Mouse (Mus musculus) kidney, postnatal 36 days (tissue): ENCODE measurements around the gene Fnbp1l.

Experiments used
- DNase-seq, 2 experiments: peaks; one replicate each; pipeline ENCODE4 v3.0.0; 2021 to 2022; ENCODE audit warnings: mixed read lengths in 2 of 2

The Fnbp1l gene

GRCm38 (mm10) chr3:122603229-122603628 lies 16.3 kb downstream of the Fnbp1l start:
- DNase-seq = peak; percentile 39 to 43

GRCm38 (mm10) chr3:122602370-122602769 lies 17.1 kb downstream of the Fnbp1l start:
- peak; percentile 19 to 29 for DNase-seq

DNA sequence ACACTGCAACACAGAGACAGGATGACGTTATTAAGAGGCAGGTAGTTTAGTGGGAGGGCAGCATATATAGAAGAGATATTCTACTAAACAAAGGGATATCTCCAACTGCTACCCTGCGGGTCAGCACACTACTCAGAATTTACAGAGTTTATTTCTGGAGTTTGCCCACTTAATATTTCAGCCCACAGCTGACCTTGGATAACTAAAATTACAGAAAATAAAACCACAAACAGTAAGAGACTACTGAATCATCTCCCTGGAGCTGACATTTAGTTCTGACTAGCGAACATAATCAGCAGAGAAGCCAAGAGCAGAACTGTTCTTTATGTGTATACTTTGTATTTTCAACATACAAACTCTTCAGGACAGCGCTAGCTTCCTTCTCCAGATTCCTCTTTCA lies 20.2 kb downstream of the Fnbp1l start:
- no peak for DNase-seq

DNA sequence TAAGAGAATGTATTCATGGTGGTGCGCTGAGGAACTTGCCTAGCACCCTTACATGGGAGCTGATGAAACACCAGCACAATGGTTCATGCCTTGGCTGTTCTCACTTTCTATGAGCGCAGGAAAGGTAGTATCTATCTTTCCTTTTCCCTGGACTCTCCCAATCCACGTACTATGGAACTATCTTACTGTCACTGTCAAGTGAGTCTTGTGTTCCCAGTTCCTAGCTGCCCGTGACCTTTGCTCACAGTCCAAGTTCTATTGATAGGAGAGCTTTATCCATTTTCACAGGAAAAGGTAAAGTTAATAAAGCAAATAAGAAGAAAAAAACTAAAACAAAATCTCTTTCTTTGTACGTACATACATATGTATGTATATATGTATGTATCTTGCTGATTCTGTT lies 28.7 kb downstream of the Fnbp1l start:
- no peak for DNase-seq

DNA sequence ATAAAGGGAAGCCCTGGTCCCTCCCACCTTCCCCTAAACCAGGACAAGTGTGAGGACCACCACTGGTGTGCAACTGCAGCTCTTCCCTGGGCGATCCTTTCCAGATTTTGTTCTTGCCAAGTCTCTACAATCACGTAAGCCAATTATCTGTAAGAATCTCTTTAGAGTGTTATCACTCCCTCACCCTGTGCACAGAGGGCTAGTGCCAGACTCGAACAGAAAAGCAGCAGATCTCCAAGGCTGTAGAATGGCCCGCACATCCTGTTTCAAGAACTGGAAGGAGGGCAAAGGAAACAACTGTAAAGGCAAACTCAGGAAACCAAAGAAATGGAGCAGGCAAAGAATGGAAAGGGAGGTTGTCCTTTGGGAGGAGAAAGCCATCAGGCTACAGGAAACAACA lies 29.2 kb downstream of the Fnbp1l start:
- no peak for DNase-seq

- DNase-seq = peak in 1 of 2 experiments; percentile 55
Observed at GRCm38 (mm10) chr3:122586918-122587641, 32.4 kb downstream of the Fnbp1l start.

DNA sequence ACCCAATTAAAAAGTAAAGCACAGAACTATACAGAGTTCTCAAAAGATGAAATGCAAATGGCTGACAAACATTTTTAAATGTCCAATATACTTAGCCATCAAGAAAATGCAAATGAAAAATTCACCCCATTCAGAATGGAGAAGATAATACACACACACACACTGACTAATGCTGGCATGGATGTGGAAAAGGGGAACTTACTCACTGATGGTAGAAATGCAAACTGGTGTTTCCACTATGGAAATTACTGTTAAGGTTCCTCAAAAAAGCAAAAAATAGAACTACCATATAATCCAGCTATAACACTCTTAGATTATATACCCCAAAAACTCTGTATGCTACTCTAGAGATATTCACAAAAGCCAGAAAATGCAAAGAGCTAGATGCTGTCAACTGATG lies 42.2 kb downstream of the Fnbp1l start:
- DNase-seq = no peak

- no peak for DNase-seq
Observed at GRCm38 (mm10) chr3:122574921-122575320, 44.6 kb downstream of the Fnbp1l start.

DNA sequence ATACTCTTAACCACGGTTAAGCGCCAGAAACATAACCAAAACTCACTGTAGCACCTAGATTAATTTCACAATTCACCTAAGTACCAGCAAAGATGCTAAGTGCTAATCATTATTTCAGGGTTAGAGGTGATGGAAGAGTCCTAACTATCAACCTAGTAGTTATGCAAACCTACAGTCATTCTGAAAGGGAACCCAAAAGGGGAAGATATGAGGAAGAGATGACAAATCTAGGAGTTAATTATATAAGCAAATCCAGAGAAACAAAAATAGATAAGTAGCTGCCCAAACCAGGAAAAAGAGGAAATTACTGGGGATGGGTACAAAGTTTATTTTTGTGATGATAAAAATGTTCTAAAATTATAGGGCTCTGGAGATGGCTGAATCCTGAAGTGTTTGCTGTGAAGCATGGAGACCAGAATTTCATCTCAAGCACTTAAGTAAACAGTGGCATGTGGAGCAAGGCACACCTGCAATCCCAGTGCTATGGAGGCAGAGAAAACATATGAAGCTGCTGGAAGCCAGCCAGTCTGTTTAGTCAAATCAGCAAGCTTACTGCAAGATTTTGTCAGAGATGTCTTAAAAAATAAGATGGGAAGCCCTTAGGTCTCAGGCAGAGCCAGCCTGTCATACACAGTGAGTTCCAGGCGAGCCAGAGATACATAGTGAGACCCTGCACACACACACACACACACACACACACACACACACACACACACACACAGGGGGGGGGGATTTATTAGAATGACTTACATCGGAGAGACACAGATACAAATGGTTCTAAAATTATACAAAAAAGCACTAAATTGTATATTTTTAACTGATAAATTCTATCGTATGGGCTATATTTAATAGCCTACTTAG lies 45.9 kb downstream of the Fnbp1l start:
- DNase-seq = no peak

GRCm38 (mm10) chr3:122566549-122566948 lies 53.0 kb downstream of the Fnbp1l start:
- no peak for DNase-seq

- DNase-seq = no peak
Observed at GRCm38 (mm10) chr3:122566112-122566511, 53.4 kb downstream of the Fnbp1l start.

- DNase-seq = peak; percentile 29 to 35
Observed at GRCm38 (mm10) chr3:122565285-122565684, 54.2 kb downstream of the Fnbp1l start.

GRCm38 (mm10) chr3:122557766-122558165 lies 61.7 kb downstream of the Fnbp1l start:
- no peak for DNase-seq

DNA sequence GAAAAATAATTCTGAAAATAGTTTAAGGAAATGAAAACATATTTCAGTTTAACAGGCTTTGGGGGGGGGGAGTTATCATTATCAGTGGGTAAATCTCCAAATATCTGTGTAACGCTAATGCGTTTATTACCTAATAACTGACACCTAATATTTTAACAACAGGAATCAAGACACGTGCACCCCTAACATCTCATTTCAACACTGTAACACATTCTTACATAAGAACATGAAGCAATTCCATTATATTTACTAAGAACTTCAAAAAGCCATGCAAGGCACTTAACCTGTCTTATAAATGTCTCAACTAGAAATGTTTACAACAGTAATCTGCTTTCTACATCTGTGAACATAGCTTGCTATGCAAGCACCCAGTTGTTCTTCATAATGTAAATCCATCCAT lies 68.3 kb downstream of the Fnbp1l start:
- DNase-seq = no peak

DNA sequence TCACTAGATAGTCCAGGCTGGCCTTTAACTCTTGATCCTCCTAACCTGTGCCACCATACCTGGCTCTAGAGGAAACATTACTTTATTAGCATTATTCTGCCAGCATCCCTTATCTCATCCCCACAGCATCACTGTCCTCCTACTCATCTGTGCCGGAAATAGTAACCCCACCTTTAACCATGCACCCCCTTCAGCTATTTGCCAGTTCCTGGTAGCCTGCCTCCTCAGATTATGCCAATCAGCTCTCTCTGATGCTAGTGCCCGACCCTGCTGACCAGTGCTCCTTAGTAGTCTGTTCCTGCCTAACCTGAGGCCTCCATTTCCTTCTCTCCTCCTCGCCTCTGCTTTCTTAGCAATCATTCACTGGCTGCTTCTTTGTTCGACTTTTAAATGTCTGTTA lies 72.0 kb downstream of the Fnbp1l start:
- DNase-seq = no peak

- DNase-seq = peak; percentile 25 to 32
Observed at GRCm38 (mm10) chr3:122545346-122545745, 74.2 kb downstream of the Fnbp1l start.

- peak in 1 of 2 experiments; percentile 32 for DNase-seq
Observed at GRCm38 (mm10) chr3:122540918-122541317, 78.6 kb downstream of the Fnbp1l start.

DNA sequence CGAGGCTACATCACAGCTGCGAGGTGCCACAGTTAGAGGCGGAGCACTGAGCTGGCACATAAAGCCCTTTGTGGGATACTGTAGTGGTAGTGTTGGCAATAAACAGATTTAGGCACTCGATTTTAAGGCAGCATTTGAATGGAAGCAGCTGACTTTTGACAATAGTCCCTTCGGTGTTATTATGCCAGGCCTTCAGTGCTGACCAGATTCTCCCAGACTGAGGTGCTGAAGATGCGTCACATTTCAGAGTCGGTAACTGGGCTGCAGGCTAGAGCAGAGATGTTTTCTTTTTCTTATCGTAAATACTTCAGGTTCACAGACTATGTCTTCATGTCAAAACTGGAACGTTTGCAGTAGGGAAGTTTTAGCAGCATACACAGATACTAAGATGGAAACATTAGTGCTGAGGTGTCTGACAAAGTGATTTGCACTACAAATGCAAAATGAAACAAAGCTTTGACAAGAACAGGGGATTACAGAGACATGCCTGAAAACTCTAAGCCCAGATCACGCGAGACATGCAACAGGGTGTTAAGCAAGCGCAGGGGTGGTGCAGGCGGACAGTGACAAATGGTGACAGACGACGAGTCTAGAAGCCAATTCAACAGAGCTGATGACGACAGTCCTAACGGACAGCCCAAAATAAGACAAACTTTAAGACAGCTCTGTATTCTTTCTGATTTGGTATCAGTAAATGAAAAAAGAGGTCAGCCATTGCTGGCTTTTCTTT lies 79.4 kb downstream of the Fnbp1l start:
- DNase-seq = no peak

- peak in 1 of 2 experiments; percentile 78 for DNase-seq
Observed at GRCm38 (mm10) chr3:122538851-122539250, 80.7 kb downstream of the Fnbp1l start.

DNA sequence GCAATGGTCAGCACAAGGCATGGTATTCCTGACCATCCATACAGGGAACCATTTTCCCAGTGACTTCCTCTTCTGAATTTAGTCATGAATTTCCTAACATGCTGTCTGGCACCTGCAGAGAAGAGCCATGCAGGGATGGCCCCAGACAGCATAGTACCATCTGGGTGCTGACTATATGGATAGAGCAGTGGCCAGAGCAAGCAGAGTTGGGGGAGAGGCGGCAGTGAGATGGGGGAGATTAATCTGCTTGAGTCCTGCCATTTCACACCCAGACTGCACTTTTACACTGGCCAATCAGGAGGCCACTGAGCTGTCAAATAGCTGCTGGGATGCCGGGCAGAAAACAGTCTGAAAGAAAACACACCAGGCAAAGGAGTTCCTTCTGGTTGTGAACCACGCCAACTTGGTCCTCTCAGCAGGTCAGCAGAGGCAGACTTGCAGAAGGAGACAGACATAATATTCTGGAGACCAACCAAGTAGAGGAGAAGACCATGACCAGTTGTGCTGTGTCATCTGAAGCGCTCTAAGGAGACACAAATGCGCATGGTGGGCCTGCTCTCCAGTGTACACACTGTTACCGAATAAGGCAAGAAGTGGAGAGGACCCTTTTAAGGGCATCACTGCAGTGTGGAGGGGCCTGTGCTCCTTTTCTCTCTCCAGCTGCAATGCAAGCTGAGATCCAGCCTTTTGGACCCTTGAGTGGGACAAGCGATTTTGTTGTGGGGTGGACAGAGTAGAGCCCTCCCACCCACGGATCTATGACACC lies 83.4 kb downstream of the Fnbp1l start:
- DNase-seq = no peak

DNA sequence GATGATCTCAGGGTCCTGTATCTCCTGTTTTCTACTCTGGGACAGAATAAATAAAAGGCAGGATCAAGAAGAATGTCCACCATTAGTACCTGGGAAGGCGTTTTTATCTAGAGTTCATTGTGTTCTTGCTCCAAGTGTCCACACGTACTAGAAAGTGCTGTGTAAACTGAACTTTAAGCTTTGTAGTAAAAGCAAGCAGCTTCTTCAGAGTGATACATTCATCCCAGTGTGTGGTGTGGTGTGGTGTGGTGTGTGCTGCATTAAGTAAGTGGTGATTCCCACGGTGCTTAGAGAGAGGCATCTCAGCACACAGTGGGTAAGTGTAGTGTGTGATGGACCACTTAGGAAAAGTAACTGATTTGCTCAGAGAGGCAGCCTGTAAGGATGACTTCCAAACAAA lies 91.0 kb downstream of the Fnbp1l start:
- no peak for DNase-seq

DNA sequence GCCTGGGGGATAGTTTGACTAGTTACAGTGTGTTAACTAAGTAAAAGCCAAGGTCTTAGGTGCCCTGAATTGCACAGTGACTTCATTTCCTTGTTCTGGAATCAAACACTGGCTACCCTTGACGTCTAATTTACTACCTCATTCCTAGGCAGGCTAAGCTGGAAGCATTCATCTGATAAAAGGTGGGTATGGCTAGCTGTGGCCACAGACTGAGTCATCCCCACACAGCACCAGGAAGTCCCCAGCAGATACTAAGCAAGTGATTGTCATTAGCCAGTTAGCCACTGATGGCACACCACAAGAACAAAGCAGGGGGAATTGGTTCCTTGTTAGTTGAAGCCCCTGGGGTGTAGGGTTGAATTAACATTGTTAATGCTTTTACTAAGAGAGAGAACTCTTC lies 98.2 kb downstream of the Fnbp1l start:
- DNase-seq = no peak

DNA sequence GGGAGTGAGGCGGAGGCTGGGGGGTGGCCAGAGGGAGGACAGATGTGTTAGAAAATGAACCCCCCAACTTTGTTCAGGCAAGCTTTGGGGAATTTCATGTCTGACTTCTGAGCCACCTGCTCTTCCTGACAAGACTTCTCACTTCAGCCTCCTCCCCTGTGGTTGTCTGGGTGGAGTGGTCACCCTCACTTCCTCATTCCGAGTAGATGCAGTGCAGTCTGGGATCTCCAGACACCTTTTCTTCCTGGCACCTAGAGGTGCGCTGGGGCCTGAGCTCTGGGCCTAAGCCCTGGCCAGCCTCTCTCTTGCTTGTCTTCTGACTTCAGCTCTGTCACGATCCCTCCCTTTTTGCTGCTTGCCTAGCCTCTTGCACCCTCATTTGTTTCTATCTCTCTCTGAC lies 98.6 kb downstream of the Fnbp1l start:
- DNase-seq = no peak
